Mouse (Mus musculus) megakaryocyte, embryonic 14.5 days (primary cell): ENCODE data around the gene Smim22. TPM values are rescaled to one million over a fixed set of nuclear protein-coding genes. Genes with fewer than 3 reads are reported as not detected.
A peak's percentile ranks its signal among the peaks of the same experiment; 100 is the strongest.

Experiments
- H3K27me3 ChIP-seq: replicated peaks from 2 replicates; pipeline ENCODE3; 2012; ENCODE audit warnings: inconsistent platforms
- H3K36me3 ChIP-seq: replicated peaks from 2 replicates; pipeline ENCODE3; 2012; ENCODE audit warnings: low read length, inconsistent platforms, mixed read lengths
- H3K4me1 ChIP-seq: 2 replicates; pipeline ENCODE4 v1.6.1; 2012; ENCODE audit warnings: inconsistent platforms
- H3K4me3 ChIP-seq: replicated peaks from 2 replicates; pipeline ENCODE3; 2012; ENCODE audit warnings: moderate library complexity, mild to moderate bottlenecking, inconsistent platforms
- H3K9me3 ChIP-seq: 2 replicates; pipeline ENCODE4 v1.6.1; 2012; ENCODE audit warnings: inconsistent platforms
- FLI1 ChIP-seq: IDR thresholded peaks from 2 replicates; pipeline ENCODE4 v1.6.1; 2012; ENCODE audit warnings: low read length, inconsistent platforms, mixed read lengths
- GATA1 ChIP-seq: IDR thresholded peaks from 3 replicates; pipeline ENCODE4 v1.6.1; 2012; ENCODE audit warnings: mixed read lengths, low read length, inconsistent platforms, borderline replicate concordance
- polyA plus RNA-seq: library from polyadenylated mRNA; stranded (reverse); fragments of >175 nt; gene quantifications from 2 replicates; pipeline ENCODE4 v1.2.3, GENCODE M21; 2012; ENCODE audit warnings: low replicate concordance; ENCODE audit not compliant: insufficient read depth

Smim22 gene
- not detected in 2 replicates for polyA plus RNA-seq

GRCm38 (mm10) chr16:5007067-5007466 lies at the start of gene Smim22:
Gene Smim22 (plus strand): TSS chr16:5007288.
- H3K4me3 ChIP-seq, result no peak within 1 kb of the TSS
- H3K36me3 ChIP-seq, result peaks cover 27% of the 10 kb centered on the region
- no peaks in the 10 kb centered on the region for H3K27me3 ChIP-seq
- H3K9me3 ChIP-seq, result no peaks in the 10 kb centered on the region
- TF ChIP-seq GATA1 (no peak), FLI1 (no peak)
- H3K4me1 ChIP-seq, result peaks cover 23% of the 10 kb centered on the region

- peaks cover 82% of the 10 kb centered on the region for H3K36me3 ChIP-seq
- peaks cover 60% of the 10 kb centered on the region for H3K4me1 ChIP-seq
- H3K9me3 ChIP-seq, result no peaks in the 10 kb centered on the region
- TF ChIP-seq FLI1, result no peak
- TF ChIP-seq GATA1, result no peak
- H3K4me3 ChIP-seq, result no peak overlapping the region
- no peaks in the 10 kb centered on the region for H3K27me3 ChIP-seq
Observed at GRCm38 (mm10) chr16:4957446-4957845, 49.6 kb upstream of the Smim22 start.

GRCm38 (mm10) chr16:4960260-4960659 lies 46.8 kb upstream of the Smim22 start:
- Histone ChIP-seq H3K4me3 (peak overlapping the region; percentile 68), H3K27me3 (no peaks in the 10 kb centered on the region), H3K36me3 (peaks cover 54% of the 10 kb centered on the region), H3K4me1 (peaks cover 78% of the 10 kb centered on the region), H3K9me3 (no peaks in the 10 kb centered on the region)
- no peak for TF ChIP-seq FLI1
- no peak for TF ChIP-seq GATA1

DNA sequence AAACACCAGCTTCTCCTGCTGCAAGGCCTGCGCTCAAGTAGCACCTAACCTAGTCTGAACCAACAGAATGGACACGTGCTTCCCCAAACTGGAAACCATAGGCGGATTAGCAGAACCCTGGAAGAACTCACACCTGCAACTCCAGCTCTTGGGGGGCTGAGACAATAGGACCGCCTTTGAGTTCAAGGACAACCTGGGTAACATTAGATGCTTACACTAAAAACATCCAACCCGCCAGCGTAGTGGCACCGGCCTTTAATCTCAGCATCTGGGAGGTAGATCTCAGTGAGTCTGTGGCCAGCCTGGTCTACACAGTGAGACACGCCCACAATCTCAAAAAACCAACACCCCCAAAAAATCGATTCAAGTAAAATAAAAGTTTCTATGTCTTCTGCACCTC lies 43.7 kb upstream of the Smim22 start:
- peaks cover 38% of the 10 kb centered on the region for H3K36me3 ChIP-seq
- peaks cover 79% of the 10 kb centered on the region for H3K4me1 ChIP-seq
- H3K4me3 ChIP-seq, result peak overlapping the region; percentile 97
- H3K9me3 ChIP-seq, result no peaks in the 10 kb centered on the region
- H3K27me3 ChIP-seq, result no peaks in the 10 kb centered on the region
- TF ChIP-seq GATA1, result no peak
- no peak for TF ChIP-seq FLI1

GRCm38 (mm10) chr16:4963797-4964709 lies 43.0 kb upstream of the Smim22 start, which contains the start of gene Anks3:
Gene Anks3 (minus strand): TSS chr16:4964205.
- no peaks in the 10 kb centered on the region for H3K27me3 ChIP-seq
- no peaks in the 10 kb centered on the region for H3K9me3 ChIP-seq
- peaks cover 79% of the 10 kb centered on the region for H3K4me1 ChIP-seq
- TF ChIP-seq FLI1 (no peak), GATA1 (no peak)
- H3K36me3 ChIP-seq, result peaks cover 32% of the 10 kb centered on the region
- peak within 1 kb of the TSS; percentile 97 for H3K4me3 ChIP-seq

DNA sequence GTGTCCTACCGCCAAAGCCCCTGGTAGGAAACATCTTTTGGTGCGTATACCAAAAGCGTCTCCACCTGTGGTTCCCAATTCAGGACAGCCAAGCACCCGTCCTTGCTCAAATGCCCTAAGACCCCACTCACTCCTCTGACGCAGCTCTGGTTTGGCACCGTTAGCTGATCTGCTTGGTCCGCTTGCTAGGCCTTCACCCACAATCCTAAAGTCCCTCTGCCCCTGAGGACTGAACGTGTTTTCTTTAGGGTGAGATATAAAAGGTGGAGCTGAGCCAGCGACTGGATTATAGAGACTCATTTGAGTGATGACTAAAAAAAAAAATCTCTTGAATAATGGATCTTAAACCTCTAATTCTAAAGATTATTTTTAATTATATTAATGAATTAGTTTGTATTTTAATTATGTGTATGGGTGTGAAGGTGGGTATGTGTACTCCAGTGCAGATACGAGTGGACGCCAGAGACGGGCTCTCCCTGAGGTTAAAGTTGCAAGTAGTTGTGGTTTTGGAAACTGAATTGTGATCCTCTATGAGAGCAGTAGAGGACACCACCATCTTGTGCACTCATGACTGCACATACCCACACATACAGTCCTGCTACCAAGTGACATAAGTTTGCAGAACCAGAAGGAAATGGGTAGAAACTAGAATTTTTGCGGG lies 42.2 kb upstream of the Smim22 start:
- H3K36me3 ChIP-seq, result peaks cover 25% of the 10 kb centered on the region
- no peaks in the 10 kb centered on the region for H3K27me3 ChIP-seq
- H3K4me1 ChIP-seq, result peaks cover 79% of the 10 kb centered on the region
- H3K9me3 ChIP-seq, result no peaks in the 10 kb centered on the region
- H3K4me3 ChIP-seq, result peak overlapping the region; percentile 97
- TF ChIP-seq GATA1 (no peak), FLI1 (no peak)

DNA sequence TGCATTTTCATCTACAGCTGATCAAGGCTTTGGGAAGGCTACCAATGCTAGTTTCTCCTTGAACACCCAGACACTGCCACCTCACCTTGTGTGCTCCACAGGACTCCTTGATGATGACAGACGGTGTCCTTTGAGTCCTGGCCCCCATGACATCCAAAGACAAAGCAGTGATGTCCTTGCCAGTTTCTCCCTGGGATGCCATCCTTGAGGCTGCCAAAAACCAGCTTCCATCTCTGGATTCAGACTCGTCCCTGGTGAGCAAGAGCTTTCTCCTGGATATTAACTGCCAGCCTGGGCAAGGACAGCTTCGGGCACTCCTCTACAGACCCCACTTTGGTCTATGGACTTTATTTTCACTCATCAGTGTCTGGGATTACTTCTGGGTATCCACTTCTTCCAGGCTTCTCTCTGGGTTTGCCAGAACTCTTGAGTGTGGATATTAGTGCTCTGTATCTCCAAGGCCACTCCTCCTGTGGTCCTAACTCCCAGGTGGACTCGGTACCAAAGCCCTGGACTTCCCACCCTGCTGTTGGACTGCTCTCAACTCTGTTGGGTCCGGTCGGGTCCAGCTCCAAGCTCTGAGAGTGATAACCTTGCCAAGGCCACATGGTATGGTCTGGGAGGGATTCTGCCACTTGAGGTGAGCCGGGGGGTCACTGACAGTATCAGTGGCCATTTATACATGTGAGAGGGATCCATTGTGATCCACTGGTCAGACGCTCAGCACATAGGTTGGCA lies 41.5 kb upstream of the Smim22 start:
- Histone ChIP-seq H3K4me3 (peak overlapping the region; percentile 97), H3K27me3 (no peaks in the 10 kb centered on the region), H3K9me3 (no peaks in the 10 kb centered on the region), H3K36me3 (peaks cover 18% of the 10 kb centered on the region), H3K4me1 (peaks cover 73% of the 10 kb centered on the region)
- TF ChIP-seq GATA1 (no peak), FLI1 (no peak)

DNA sequence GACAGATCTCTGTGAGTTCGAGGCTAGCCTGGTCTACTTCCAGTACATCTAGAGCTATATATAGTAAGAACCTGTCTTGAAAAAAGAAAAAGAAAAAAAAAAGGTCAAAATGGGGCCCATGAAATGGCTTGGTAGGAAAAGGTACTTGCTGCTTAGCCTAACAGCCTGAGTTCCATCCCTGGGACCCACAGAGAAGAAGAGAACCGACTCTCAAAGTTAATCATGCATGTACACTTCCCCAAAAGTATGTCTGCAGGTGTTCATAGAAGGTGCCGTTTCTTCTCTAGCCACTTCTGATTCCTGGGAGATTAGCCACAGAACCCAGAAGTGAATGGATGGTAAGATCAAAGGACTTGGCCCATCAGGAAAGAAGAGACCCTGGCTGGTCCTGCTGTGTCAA lies 38.7 kb upstream of the Smim22 start:
- Histone ChIP-seq H3K36me3 (peaks cover 16% of the 10 kb centered on the region), H3K4me3 (no peak overlapping the region), H3K4me1 (peaks cover 53% of the 10 kb centered on the region), H3K27me3 (no peaks in the 10 kb centered on the region), H3K9me3 (no peaks in the 10 kb centered on the region)
- TF ChIP-seq GATA1 (no peak), FLI1 (no peak)

DNA sequence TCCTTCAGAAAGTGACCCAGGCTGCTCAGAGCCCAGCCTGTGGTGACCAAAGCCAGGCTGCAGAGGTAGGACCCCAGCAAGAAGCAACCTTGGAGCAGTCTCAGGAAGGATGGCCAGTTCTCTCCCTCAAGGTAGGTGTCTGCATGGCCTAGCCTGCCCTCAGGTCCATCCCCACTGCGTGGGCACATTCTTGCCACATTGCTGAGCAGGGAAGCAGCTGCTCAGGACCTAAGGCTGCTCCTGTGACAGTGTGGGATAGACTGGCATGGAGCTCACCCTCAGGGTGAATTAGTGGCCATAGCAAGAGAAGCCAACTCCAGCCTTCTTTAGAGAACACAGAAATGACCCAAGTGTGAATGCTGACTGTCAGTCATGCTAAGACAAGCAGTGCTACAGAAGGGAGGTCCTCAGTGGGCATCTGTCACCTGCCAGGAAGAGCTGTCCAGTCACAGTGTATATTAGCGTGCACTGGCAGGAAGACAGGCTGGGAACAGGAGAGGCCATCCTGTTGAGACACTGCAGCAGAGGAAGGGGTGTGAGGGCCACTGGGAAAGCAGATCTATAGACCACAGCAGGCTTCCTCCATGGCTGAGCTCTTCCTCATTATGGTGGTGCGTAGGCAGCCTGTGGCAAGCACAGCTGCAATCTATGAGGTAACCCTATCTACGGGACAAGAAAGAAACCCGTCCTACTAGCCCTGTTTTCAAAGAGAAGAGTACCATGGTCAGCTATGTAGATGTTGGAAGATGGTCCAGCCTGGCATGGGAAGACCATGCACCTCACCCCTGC lies 37.8 kb upstream of the Smim22 start:
- peak overlapping the region; percentile 80 for H3K4me3 ChIP-seq
- peaks cover 51% of the 10 kb centered on the region for H3K4me1 ChIP-seq
- no peaks in the 10 kb centered on the region for H3K9me3 ChIP-seq
- peaks cover 16% of the 10 kb centered on the region for H3K36me3 ChIP-seq
- no peak for TF ChIP-seq GATA1
- no peak for TF ChIP-seq FLI1
- H3K27me3 ChIP-seq, result peaks cover 3% of the 10 kb centered on the region
